Mouse (Mus musculus) ES-E14 (cell line): Measurements from ENCODE around the gene Pecr. TPM values are rescaled to one million over a fixed set of nuclear protein-coding genes. Genes with fewer than 3 reads are reported as not detected.

Experiments
- DNase-seq: peaks from one replicate; pipeline ENCODE4 v3.0.0-alpha.2; 2013; ENCODE audit warnings: low read depth, low spot score
- H3K27ac ChIP-seq: 2 replicates; pipeline ENCODE4 v1.5.1; 2012; ENCODE audit warnings: low read depth, mild to moderate bottlenecking, low read length, moderate library complexity, mixed read lengths; ENCODE audit not compliant: poor library complexity, insufficient read depth, severe bottlenecking
- H3K36me3 ChIP-seq: 2 replicates; pipeline ENCODE4 v1.6.1; 2012; ENCODE audit warnings: mild to moderate bottlenecking, low read length, moderate library complexity, mixed read lengths; ENCODE audit not compliant: control insufficient read depth, poor library complexity, insufficient read depth, severe bottlenecking
- H3K4me1 ChIP-seq, 2 experiments: fragments of 150-350 bp in 1 of 2; sonication (generic) in 1 of 2; 2 replicates each; pipeline ENCODE4 v1.6.1; 2012; ENCODE audit warnings: low read length in 2 of 2, mild to moderate bottlenecking in 1 of 2, mixed read lengths in 1 of 2; ENCODE audit not compliant: control insufficient read depth in 2 of 2, insufficient read depth in 2 of 2, poor library complexity in 1 of 2
- H3K4me3 ChIP-seq, 2 experiments: fragments of 150-350 bp in 1 of 2; sonication (generic) in 1 of 2; 2 replicates each; pipeline ENCODE4 v1.5.1; 2012; ENCODE audit warnings: low read length in 2 of 2, low read depth in 1 of 2, mild to moderate bottlenecking in 1 of 2, mixed read lengths in 1 of 2; ENCODE audit not compliant: insufficient read depth in 1 of 2, poor library complexity in 1 of 2, severe bottlenecking in 1 of 2
- H3K9ac ChIP-seq: 2 replicates; pipeline ENCODE4 v1.6.1; 2012; ENCODE audit warnings: low read depth, mild to moderate bottlenecking, low read length, mixed read lengths; ENCODE audit not compliant: poor library complexity, insufficient read depth, severe bottlenecking
- H3K9me3 ChIP-seq: fragments of 150-350 bp; sonication (generic); 2 replicates; pipeline ENCODE4 v1.6.1; 2012; ENCODE audit warnings: low read depth, mild to moderate bottlenecking, low read length; ENCODE audit not compliant: control insufficient read depth, insufficient read depth
- CHD2 ChIP-seq: IDR thresholded peaks from 2 replicates; pipeline ENCODE4 v1.6.1; 2014; ENCODE audit warnings: mild to moderate bottlenecking, low read depth, low read length, inconsistent platforms
- HCFC1 ChIP-seq: IDR thresholded peaks from 2 replicates; pipeline ENCODE4 v1.6.1; 2012; ENCODE audit warnings: low read length, inconsistent platforms, borderline replicate concordance; ENCODE audit not compliant: insufficient read depth
- MAFK ChIP-seq: IDR thresholded peaks from 2 replicates; pipeline ENCODE4 v1.6.1; 2014; ENCODE audit warnings: mild to moderate bottlenecking, low read depth, low read length, inconsistent platforms; ENCODE audit not compliant: insufficient read depth
- ZC3H11A ChIP-seq: IDR thresholded peaks from 2 replicates; pipeline ENCODE4 v1.6.1; 2012; ENCODE audit warnings: low read depth, mild to moderate bottlenecking, inconsistent platforms, low read length, borderline replicate concordance
- ZNF384 ChIP-seq: IDR thresholded peaks from 2 replicates; pipeline ENCODE4 v1.6.1; 2012; ENCODE audit warnings: low read depth, low read length, inconsistent platforms
- in situ Hi-C, 2 experiments: fragments of 600-800 bp; cut with MboI; formaldehyde crosslinking; loops; one replicate each; pipeline ENCODE4 v1.15.1; 2025; ENCODE audit warnings: low sequenced_read_pairs in 2 of 2, inconsistent platforms in 1 of 2; ENCODE audit not compliant: unreplicated experiment in 2 of 2
- total RNA-seq: library from RNA; depleted of rRNA; stranded (reverse); fragments of 300-350 nt; gene quantifications from 2 replicates; pipeline ENCODE4 v1.2.3, GENCODE M21; 2012

The Pecr gene
- total RNA-seq, 1 experiment, result 14.3 TPM

DNA sequence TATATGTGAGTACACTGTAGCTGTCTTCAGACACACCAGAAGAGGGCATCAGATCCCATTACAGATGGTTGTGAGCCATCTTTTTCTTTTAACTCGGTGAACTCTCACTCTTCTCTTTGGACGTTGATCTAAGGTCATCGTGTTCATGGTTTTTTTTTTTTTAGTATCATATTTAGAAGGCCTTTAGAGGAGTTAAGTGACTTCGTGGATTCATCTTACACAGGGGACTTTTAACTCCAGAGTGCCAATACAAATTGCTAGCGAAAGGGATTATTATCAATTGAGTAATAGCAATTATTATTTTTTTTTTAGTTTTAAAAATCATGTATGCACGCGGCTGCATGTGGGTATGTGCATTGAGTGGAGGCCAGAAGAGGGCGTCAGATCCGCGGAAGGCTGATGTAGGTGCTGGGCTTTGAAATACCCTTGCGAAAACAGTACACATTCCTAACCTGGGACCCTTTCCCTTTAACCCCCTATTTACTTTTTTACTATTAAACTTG, 22.6 kb upstream of the Pecr start:
- no peak for TF ChIP-seq CHD2
- no peak for TF ChIP-seq MAFK
- TF ChIP-seq ZNF384, result no peak
- no peak for TF ChIP-seq ZC3H11A
- no peak for TF ChIP-seq HCFC1
- Histone ChIP-seq H3K27ac (peak overlapping the region; percentile 78; the same call in 1 of the 2 replicates), H3K4me1 (peaks cover 2 to 4% of the 10 kb centered on the region in 2 experiments; a peak in 1 of 4 replicates), H3K36me3 (peaks cover under 1% of the 10 kb centered on the region; the same call in 1 of the 2 replicates), H3K4me3 (peak overlapping the region; percentile 81 to 89; a peak in 3 of 4 replicates), H3K9ac (peak overlapping the region; percentile 35; the same call in 1 of the 2 replicates), H3K9me3 (no peaks in the 10 kb centered on the region)
- in situ Hi-C loops, result no loop called here
- DNase-seq, result no peak

- H3K4me3 ChIP-seq, result peak overlapping the region in 1 of 2 experiments; percentile 89; a peak in 2 of 4 replicates
- no peaks in the 10 kb centered on the region; the same call in 1 of the 2 replicates for H3K36me3 ChIP-seq
- no peak overlapping the region for H3K9ac ChIP-seq
- no peak overlapping the region for H3K27ac ChIP-seq
- TF ChIP-seq HCFC1 (no peak), CHD2 (no peak), MAFK (no peak), ZC3H11A (no peak), ZNF384 (no peak)
- no peak for DNase-seq
- in situ Hi-C loops, result no loop called here
- no peaks in the 10 kb centered on the region for H3K9me3 ChIP-seq
- H3K4me1 ChIP-seq, result peaks cover 2 to 3% of the 10 kb centered on the region in 2 experiments; a peak in 1 of 4 replicates
Measured at GRCm38 (mm10) chr1:72306241-72306640, 22.1 kb upstream of the Pecr start.

DNA sequence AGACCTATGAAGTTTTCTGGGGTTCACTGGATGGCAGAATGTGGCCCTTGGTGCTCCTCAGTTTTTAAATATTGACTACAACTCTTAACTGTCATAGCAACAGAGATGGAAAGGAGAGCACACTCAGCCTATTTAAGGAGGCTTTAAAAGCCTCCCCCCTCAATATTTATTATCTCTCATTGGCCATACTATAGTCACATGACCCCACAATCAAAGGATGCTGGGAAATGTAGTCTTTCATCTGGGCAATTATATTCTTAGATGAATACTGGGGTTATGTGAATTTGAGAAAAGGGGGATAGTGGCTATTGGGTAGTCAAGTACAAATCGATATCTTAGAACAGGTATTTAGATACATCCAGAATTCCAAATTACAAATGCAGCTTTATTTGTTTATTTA, 17.7 kb upstream of the Pecr start:
- Histone ChIP-seq H3K27ac (no peak overlapping the region), H3K4me3 (no peak overlapping the region), H3K4me1 (0 out of 4 replicates have a peak, but pooled peaks cover 1 to 2% of the 10 kb centered on the region in 2 experiments), H3K36me3 (no peaks in the 10 kb centered on the region), H3K9ac (no peak overlapping the region), H3K9me3 (no peaks in the 10 kb centered on the region)
- in situ Hi-C loops, result no loop called here
- peak; percentile 88 for TF ChIP-seq HCFC1
- no peak for TF ChIP-seq ZC3H11A
- no peak for DNase-seq

DNA sequence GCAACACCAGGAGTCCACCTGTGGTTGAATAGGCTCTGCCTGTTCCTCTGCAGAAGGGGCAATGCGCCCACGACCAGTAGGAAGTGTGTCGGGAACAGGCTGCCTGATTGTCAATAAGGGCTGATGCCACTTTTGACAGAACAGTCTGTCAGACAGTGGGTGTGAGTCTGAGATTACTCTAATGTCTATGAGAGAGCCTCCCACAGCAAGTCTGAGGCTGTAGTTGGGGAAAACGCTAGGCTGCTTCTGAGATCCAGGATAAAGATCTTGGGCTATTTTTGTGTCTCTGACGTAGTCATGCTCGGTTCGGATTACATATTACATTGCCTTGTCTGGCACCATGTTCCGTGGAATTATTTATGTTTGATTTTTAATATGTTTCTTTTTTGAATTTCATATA, 11.6 kb upstream of the Pecr start:
- H3K27ac ChIP-seq, result no peak overlapping the region
- H3K4me1 ChIP-seq, result 0 out of 4 replicates have a peak, but pooled peaks cover 0 to 1% of the 10 kb centered on the region in 2 experiments

More for the DNA sequence above, 11.6 kb upstream of the Pecr start:
- no peak for TF ChIP-seq ZC3H11A
- no peak for TF ChIP-seq HCFC1
- TF ChIP-seq CHD2, result no peak
- TF ChIP-seq ZNF384, result no peak
- no peak for TF ChIP-seq MAFK
- in situ Hi-C loops, result no loop called here
- Histone ChIP-seq H3K36me3 (no peaks in the 10 kb centered on the region), H3K9ac (no peak overlapping the region), H3K9me3 (no peaks in the 10 kb centered on the region), H3K4me3 (no peak overlapping the region)
- no peak for DNase-seq
